Mouse (Mus musculus): ENCODE measurements at regions not wholly inside any gene's neighbourhood (a gene's known extent, or its start where the extent isn't known, plus 50 kb on each side); places are given as distances from the start of the nearest gene placed in this dataset.

GRCm38 (mm10) chr10:99952486-99952885 is 62.9 kb upstream of the Kitl start:
- no peak for TF ChIP-seq MEF2A (IDR thresholded peaks at IDR 0.05; ENCODE audit: borderline replicate concordance, low read depth, low read length)
- no peak for TF ChIP-seq NRF1 (IDR thresholded peaks at IDR 0.05; ENCODE audit: low read depth, low read length)
- no peak for TF ChIP-seq CTCF (conservative IDR thresholded peaks at IDR 0.05 in 1 of 2, IDR thresholded peaks at IDR 0.05 in 1 of 2; ENCODE audit: low read depth in 2 of 2, low read length in 2 of 2)
- TF ChIP-seq MXI1 (IDR thresholded peaks at IDR 0.05; ENCODE audit: low read depth, low read length) = no peak
- TF ChIP-seq POLR2A (IDR thresholded peaks at IDR 0.05; ENCODE audit: low read depth, low read length) = no peak
- TF ChIP-seq POLR2AphosphoS2 (IDR thresholded peaks at IDR 0.05; ENCODE audit: low read depth, low read length) = no peak
- no peak for TF ChIP-seq TCF12 (IDR thresholded peaks at IDR 0.05; ENCODE audit: low read depth, low read length)

Measured in CH12.LX (cell line).